In the genomic region with DNA sequence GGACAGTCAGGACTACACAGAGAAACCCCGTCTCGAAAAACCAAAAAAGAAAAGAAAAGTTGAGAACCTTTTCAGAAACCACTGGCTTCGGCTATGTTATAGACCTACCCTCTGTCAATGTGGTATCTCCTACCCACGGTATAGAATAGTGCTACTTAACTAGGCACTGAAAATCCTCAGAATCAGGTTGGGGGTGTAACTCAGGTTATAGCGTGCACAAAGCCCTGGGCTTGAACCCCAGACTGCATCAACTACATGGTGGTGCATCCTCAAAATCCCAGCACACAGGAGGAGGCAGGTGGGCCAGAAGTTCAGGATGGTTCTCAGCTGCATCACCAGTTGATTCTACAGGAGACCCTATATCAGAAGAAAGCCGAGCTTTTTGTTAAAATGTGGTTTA, we compare ENCODE assay signal across 9 mouse cellular contexts. TPM values are rescaled to one million over a fixed set of nuclear protein-coding genes. Genes with fewer than 3 reads are reported as not detected.
DNase-seq lines count a peak whose midpoint lies in the region; ATAC-seq and TF ChIP-seq lines count a peak whose summit lies in the region.
"Had no signal": no experiment of that assay in that cellular context is flagged by ENCODE, and none has a peak within 500 bp of the region (broad histone marks: within the 10 kb centered on the region; RNA-seq: fewer than 3 reads in every experiment).

No protein-coding gene starts in this region.

- TF ChIP-seq RAD21 in MEL (IDR thresholded peaks at IDR 0.05; ENCODE audit: low read depth, low read length): no peak

- TF ChIP-seq CTCF in heart, adult 2 months (IDR thresholded peaks at IDR 0.05): no peak
- TF ChIP-seq CTCF in MEL (IDR thresholded peaks at IDR 0.05 in 2 of 3, conservative IDR thresholded peaks at IDR 0.05 in 1 of 3; ENCODE audit: control insufficient read depth in 1 of 3, insufficient read depth in 1 of 3, low read depth in 2 of 3, low read length in 3 of 3, poor library complexity in 1 of 3, severe bottlenecking in 1 of 3): no peak

- no peak for TF ChIP-seq EP300 in heart, adult 2 months (IDR thresholded peaks at IDR 0.05; ENCODE audit: insufficient read depth, low read depth, low read length)
- no peak for TF ChIP-seq EP300 in MEL (IDR thresholded peaks at IDR 0.05; ENCODE audit: low read depth in 1 of 2, low read length in 2 of 2)

- H3K27me3 ChIP-seq in heart, embryonic 16.5 days (ENCODE audit: control insufficient read depth, insufficient read depth, low read length): no peaks in the 10 kb centered on the region
- H3K27me3 ChIP-seq in heart, adult 2 months (ENCODE audit: control insufficient read depth, insufficient read depth, low read length): no peaks in the 10 kb centered on the region
- H3K27me3 ChIP-seq in MEL (ENCODE audit: control insufficient read depth in 1 of 2, insufficient read depth in 2 of 2, low read length in 2 of 2): no peaks in the 10 kb centered on the region
- no peaks in the 10 kb centered on the region for H3K27me3 ChIP-seq in hindbrain, embryonic 14.5 days (ENCODE audit: control insufficient read depth, insufficient read depth, low read length)
- peaks cover 23% of the 10 kb centered on the region for H3K27me3 ChIP-seq in midbrain, embryonic 10.5 days (ENCODE audit: low read depth, poor library complexity, severe bottlenecking)

- H3K9ac ChIP-seq in heart, embryonic 16.5 days (ENCODE audit: low read length): no peak overlapping the region
- H3K9ac ChIP-seq in heart, adult 2 months (ENCODE audit: low read depth, low read length): no peak overlapping the region
- peak overlapping the region; percentile 75 for H3K9ac ChIP-seq in MEL (ENCODE audit: control insufficient read depth, low read depth, low read length, poor library complexity, severe bottlenecking)
- no peak overlapping the region for H3K9ac ChIP-seq in hindbrain, embryonic 14.5 days

- H3K9me3 ChIP-seq in heart, embryonic 16.5 days (replicated peaks; ENCODE audit: control insufficient read depth, low read length): no peaks in the 10 kb centered on the region
- no peaks in the 10 kb centered on the region for H3K9me3 ChIP-seq in MEL (replicated peaks; ENCODE audit: insufficient read depth, low read length)
- H3K9me3 ChIP-seq in hindbrain, embryonic 14.5 days (ENCODE audit: control insufficient read depth, low read length): no peaks in the 10 kb centered on the region
- no peaks in the 10 kb centered on the region; the same call in 1 of the 2 replicates for H3K9me3 ChIP-seq in midbrain, embryonic 10.5 days (replicated peaks)

- H3K27ac ChIP-seq in heart, embryonic 16.5 days (ENCODE audit: low read length): peak overlapping the region; percentile 7; the same call in 1 of the 2 replicates
- no peak overlapping the region for H3K27ac ChIP-seq in heart, adult 2 months
- H3K27ac ChIP-seq in MEL (ENCODE audit: control insufficient read depth, low read depth, low read length): peak overlapping the region; percentile 69; the same call in 1 of the 2 replicates
- no peak overlapping the region for H3K27ac ChIP-seq in hindbrain, embryonic 14.5 days
- H3K27ac ChIP-seq in midbrain, embryonic 10.5 days (replicated peaks): 0 out of 2 replicates have a peak overlapping the region, but pooled peaks have one; percentile 96

- ATAC-seq in heart, embryonic 16.5 days (replicated peaks; ENCODE audit: extremely low read depth, insufficient read depth, low FRiP score): no peak
- no peak for ATAC-seq in hindbrain, embryonic 14.5 days (ENCODE audit: low FRiP score)
- no peak for ATAC-seq in cerebellum, adult (ENCODE audit: insufficient number of reproducible peaks, low FRiP score, low TSS enrichment)

- no peaks in the 10 kb centered on the region; the same call in 1 of the 2 replicates for H3K79me2 ChIP-seq in heart, adult 2 months (replicated peaks; ENCODE audit: control insufficient read depth, insufficient read depth, low read length)
- H3K79me2 ChIP-seq in MEL (ENCODE audit: control insufficient read depth, insufficient read depth, low read length, poor library complexity): peaks cover 38% of the 10 kb centered on the region

- H3K4me1 ChIP-seq in heart, embryonic 16.5 days (ENCODE audit: control insufficient read depth, insufficient read depth, low read length): peaks cover 25% of the 10 kb centered on the region
- H3K4me1 ChIP-seq in heart, adult 2 months (ENCODE audit: control insufficient read depth, insufficient read depth, low read length): peaks cover 16% of the 10 kb centered on the region
- peaks cover 0 to 36% of the 10 kb centered on the region in 2 experiments; a peak in 3 of 4 replicates for H3K4me1 ChIP-seq in MEL (ENCODE audit: control insufficient read depth in 1 of 2, insufficient read depth in 2 of 2, low read length in 2 of 2)
- H3K4me1 ChIP-seq in hindbrain, embryonic 14.5 days (replicated peaks; ENCODE audit: control insufficient read depth, insufficient read depth, low read length): peaks cover 15% of the 10 kb centered on the region
- H3K4me1 ChIP-seq in midbrain, embryonic 10.5 days: peaks cover 51% of the 10 kb centered on the region

- H3K36me3 ChIP-seq in heart, embryonic 16.5 days (ENCODE audit: control insufficient read depth, insufficient read depth): no peaks in the 10 kb centered on the region
- H3K36me3 ChIP-seq in heart, adult 2 months (ENCODE audit: control insufficient read depth, insufficient read depth, low read length): peaks cover 6% of the 10 kb centered on the region; the same call in 1 of the 2 replicates
- H3K36me3 ChIP-seq in MEL (ENCODE audit: control insufficient read depth in 1 of 2, insufficient read depth in 2 of 2, low read length in 2 of 2): peaks cover 0 to 18% of the 10 kb centered on the region in 2 experiments; a peak in 2 of 4 replicates
- H3K36me3 ChIP-seq in hindbrain, embryonic 14.5 days (replicated peaks; ENCODE audit: control insufficient read depth, insufficient read depth): no peaks in the 10 kb centered on the region
- H3K36me3 ChIP-seq in midbrain, embryonic 10.5 days: peaks cover 5% of the 10 kb centered on the region; the same call in 1 of the 2 replicates

- TF ChIP-seq POLR2A in heart, adult 2 months (IDR thresholded peaks at IDR 0.05; ENCODE audit: insufficient read depth, low read depth, low read length): no peak
- TF ChIP-seq POLR2A in MEL (IDR thresholded peaks at IDR 0.05; ENCODE audit: control insufficient read depth in 1 of 2, insufficient read depth in 1 of 2, low read depth in 1 of 2, low read length in 2 of 2, poor library complexity in 1 of 2): no peak

- no peak overlapping the region for H3K4me3 ChIP-seq in heart, embryonic 16.5 days (ENCODE audit: low read length)
- no peak overlapping the region for H3K4me3 ChIP-seq in heart, adult 2 months
- H3K4me3 ChIP-seq in MEL (ENCODE audit: control insufficient read depth in 1 of 2, insufficient read depth in 1 of 2, low read depth in 2 of 2, low read length in 2 of 2): peak overlapping the region in 1 of 2 experiments; percentile 75; a peak in 2 of 4 replicates
- no peak overlapping the region for H3K4me3 ChIP-seq in hindbrain, embryonic 14.5 days (replicated peaks; ENCODE audit: low read length)
- peak overlapping the region; percentile 99; the same call in 1 of the 2 replicates for H3K4me3 ChIP-seq in midbrain, embryonic 10.5 days

- H3K4me2 ChIP-seq in heart, embryonic 16.5 days (ENCODE audit: low read depth, low read length): peak overlapping the region; percentile 85; the same call in 1 of the 2 replicates
- H3K4me2 ChIP-seq in hindbrain, embryonic 14.5 days (replicated peaks): peak overlapping the region; percentile 80

- intact Hi-C loops in heart, adult 2 months (cut with DNase I): loop anchor here (2.0 to 10.0 kb wide), 3 partner anchors 57 to 511 kb away; a partner anchor contains a TSS

- 95% methylated on average over 6 of the region's 6 CpGs for WGBS in heart, embryonic 16.5 days
- 96% methylated on average over 6 of the region's 6 CpGs for WGBS in heart, adult 2 months
- 96% methylated on average over 6 of the region's 6 CpGs for WGBS in hindbrain, embryonic 14.5 days
- 92% methylated on average over 6 of the region's 6 CpGs for WGBS in midbrain, embryonic 10.5 days

- no peak for DNase-seq in heart, adult 2 months
- DNase-seq in MEL (ENCODE audit: low read depth, low spot score): no peak
- no peak for DNase-seq in hindbrain, embryonic 14.5 days (ENCODE audit: low spot score)
- DNase-seq in midbrain, embryonic 10.5 days (ENCODE audit: low spot score): no peak
- no peak for DNase-seq in frontal cortex, adult 2 months (ENCODE audit: extremely low spot score in 1 of 2, low spot score in 1 of 2)
- no peak for DNase-seq in ovary, postnatal 14 days (ENCODE audit: low spot score)

RNA-seq across cellular contexts. Expression of a gene that starts 1.0 kb away (rescaled TPM):
- polyA plus RNA-seq in heart, embryonic 16.5 days (2015; fragmentation: Nextera tagmentation; extraction: Ambion mirVana): 27.0 and 27.1 TPM in 2 replicates
- total RNA-seq in heart, adult 2 months (2021): 10 to 100 TPM; 16.6 to 17.2 TPM
- polyA plus RNA-seq in heart, adult 2 months (2012; rRNA removed): 39.2 and 49.2 TPM in 2 replicates
- total RNA-seq in MEL (2012; rRNA removed): 116 and 131 TPM in 2 replicates
- 100 to 1,000 TPM in 1 of 2 experiments, not detected in 1; 123 TPM for polyA plus RNA-seq in MEL (2012; ENCODE audit: insufficient read depth in 1 of 2, insufficient read length in 2 of 2, low read depth in 1 of 2, low replicate concordance in 2 of 2, missing spikeins in 1 of 2)
- polyA plus RNA-seq in hindbrain, embryonic 14.5 days (2014; fragmentation: Nextera tagmentation; extraction: Ambion mirVana): 12.8 and 16.8 TPM in 2 replicates
- 19.3 and 20.0 TPM in 2 replicates for polyA plus RNA-seq in midbrain, embryonic 10.5 days (2016; fragmentation: Nextera tagmentation; extraction: Ambion mirVana)
- polyA plus RNA-seq in frontal cortex, adult 2 months (2012; rRNA removed): 32.1 and 33.5 TPM in 2 replicates

RNA-seq across cellular contexts. Expression of a gene that starts 2.7 kb away (rescaled TPM):
- 0.05 and 0.07 TPM in 2 replicates for polyA plus RNA-seq in heart, embryonic 16.5 days (2015; fragmentation: Nextera tagmentation; extraction: Ambion mirVana)
- not detected for total RNA-seq in heart, adult 2 months (2021)
- 0.10 TPM in 1 of 2 replicates, not detected in the other for polyA plus RNA-seq in heart, adult 2 months (2012; rRNA removed)
- 4.3 and 4.6 TPM in 2 replicates for total RNA-seq in MEL (2012; rRNA removed)
- 1 to 10 TPM in 1 of 2 experiments, not detected in 1; 8.9 TPM for polyA plus RNA-seq in MEL (2012; ENCODE audit: insufficient read depth in 1 of 2, insufficient read length in 2 of 2, low read depth in 1 of 2, low replicate concordance in 2 of 2, missing spikeins in 1 of 2)
- polyA plus RNA-seq in hindbrain, embryonic 14.5 days (2014; fragmentation: Nextera tagmentation; extraction: Ambion mirVana): 0.08 and 0.43 TPM in 2 replicates
- 0.06 and 0.15 TPM in 2 replicates for polyA plus RNA-seq in midbrain, embryonic 10.5 days (2016; fragmentation: Nextera tagmentation; extraction: Ambion mirVana)
- polyA plus RNA-seq in frontal cortex, adult 2 months (2012; rRNA removed): 0.23 and 0.28 TPM in 2 replicates
- total RNA-seq: left cerebral cortex, adult 2 months had no signal

RNA-seq across cellular contexts. Expression of a gene that starts 17.9 kb away (rescaled TPM):
- polyA plus RNA-seq in heart, embryonic 16.5 days (2015; fragmentation: Nextera tagmentation; extraction: Ambion mirVana): 217 and 221 TPM in 2 replicates
- 100 to 1,000 TPM in 1 of 2 experiments, 10 to 100 TPM in 1; 91.8 to 104 TPM for total RNA-seq in heart, adult 2 months (2021)
- polyA plus RNA-seq in heart, adult 2 months (2012; rRNA removed): 54.5 and 83.5 TPM in 2 replicates
- 426 and 451 TPM in 2 replicates for total RNA-seq in MEL (2012; rRNA removed)
- 100 to 1,000 TPM; 112 to 290 TPM for polyA plus RNA-seq in MEL (2012; ENCODE audit: insufficient read depth in 1 of 2, insufficient read length in 2 of 2, low read depth in 1 of 2, low replicate concordance in 2 of 2, missing spikeins in 1 of 2)
- polyA plus RNA-seq in hindbrain, embryonic 14.5 days (2014; fragmentation: Nextera tagmentation; extraction: Ambion mirVana): 282 and 287 TPM in 2 replicates
- 408 and 433 TPM in 2 replicates for polyA plus RNA-seq in midbrain, embryonic 10.5 days (2016; fragmentation: Nextera tagmentation; extraction: Ambion mirVana)
- polyA plus RNA-seq in frontal cortex, adult 2 months (2012; rRNA removed): 229 and 247 TPM in 2 replicates

RNA-seq across cellular contexts. Expression of a gene that starts 17.9 kb away (rescaled TPM):
- polyA plus RNA-seq in heart, embryonic 16.5 days (2015; fragmentation: Nextera tagmentation; extraction: Ambion mirVana): 34.0 and 38.7 TPM in 2 replicates
- 10 to 100 TPM; 20.2 to 21.6 TPM for total RNA-seq in heart, adult 2 months (2021)
- polyA plus RNA-seq in heart, adult 2 months (2012; rRNA removed): 10.2 and 15.2 TPM in 2 replicates
- total RNA-seq in MEL (2012; rRNA removed): 268 and 308 TPM in 2 replicates
- polyA plus RNA-seq in MEL (2012; ENCODE audit: insufficient read depth in 1 of 2, insufficient read length in 2 of 2, low read depth in 1 of 2, low replicate concordance in 2 of 2, missing spikeins in 1 of 2): 100 to 1,000 TPM in 1 of 2 experiments, not detected in 1; 205 TPM
- 31.4 and 31.9 TPM in 2 replicates for polyA plus RNA-seq in hindbrain, embryonic 14.5 days (2014; fragmentation: Nextera tagmentation; extraction: Ambion mirVana)
- 78.1 and 83.8 TPM in 2 replicates for polyA plus RNA-seq in midbrain, embryonic 10.5 days (2016; fragmentation: Nextera tagmentation; extraction: Ambion mirVana)
- polyA plus RNA-seq in frontal cortex, adult 2 months (2012; rRNA removed): 23.7 and 28.1 TPM in 2 replicates

RNA-seq across cellular contexts. Expression of a gene that starts 27.9 kb away (rescaled TPM):
- polyA plus RNA-seq in heart, embryonic 16.5 days (2015; fragmentation: Nextera tagmentation; extraction: Ambion mirVana): not detected in 2 replicates
- total RNA-seq in heart, adult 2 months (2021): not detected
- polyA plus RNA-seq in heart, adult 2 months (2012; rRNA removed): not detected in 2 replicates
- total RNA-seq in MEL (2012; rRNA removed): not detected in 2 replicates
- under 1 TPM in 1 of 2 experiments, not detected in 1; 0.08 TPM for polyA plus RNA-seq in MEL (2012; ENCODE audit: insufficient read depth in 1 of 2, insufficient read length in 2 of 2, low read depth in 1 of 2, low replicate concordance in 2 of 2, missing spikeins in 1 of 2)
- not detected in 2 replicates for polyA plus RNA-seq in hindbrain, embryonic 14.5 days (2014; fragmentation: Nextera tagmentation; extraction: Ambion mirVana)
- not detected in 2 replicates for polyA plus RNA-seq in midbrain, embryonic 10.5 days (2016; fragmentation: Nextera tagmentation; extraction: Ambion mirVana)
- polyA plus RNA-seq in frontal cortex, adult 2 months (2012; rRNA removed): 2.1 TPM in 1 of 2 replicates, not detected in the other
- total RNA-seq: left cerebral cortex, adult 2 months had no signal

Comparison
In these comparisons a context has a peak if more than half of its experiments do, and no peak if none do; other contexts are left out.
1. H3K27ac ChIP-seq: peak in heart, embryonic 16.5 days (single experiment), MEL (single experiment) and midbrain, embryonic 10.5 days (single experiment); none in heart, adult 2 months (single experiment) and hindbrain, embryonic 14.5 days (single experiment).